Mouse (Mus musculus) hindbrain, embryonic 12.5 days (tissue): ENCODE results near the gene Slc4a2. TPM values are rescaled to one million over a fixed set of nuclear protein-coding genes. Genes with fewer than 3 reads are reported as not detected.
A peak's percentile ranks its signal among the peaks of the same experiment; 100 is the strongest.

ENCODE experiments used
- ATAC-seq: fragments of 200-750 bp; cut with Nextera tagmentation; 2 replicates; pipeline ENCODE4 v1.8.0; 2017; ENCODE audit warnings: moderate TSS enrichment; ENCODE audit not compliant: low FRiP score
- H3K27ac ChIP-seq: fragments of 300-500 bp; sonication (generic); 2 replicates; pipeline ENCODE4 v1.5.1; 2016; ENCODE audit warnings: mild to moderate bottlenecking
- H3K27me3 ChIP-seq: fragments of 300-500 bp; sonication (generic); 2 replicates; pipeline ENCODE4 v1.6.1; 2016; ENCODE audit warnings: mild to moderate bottlenecking
- H3K36me3 ChIP-seq: fragments of 300-500 bp; sonication (generic); 2 replicates; pipeline ENCODE4 v1.6.1; 2016; ENCODE audit warnings: mild to moderate bottlenecking
- H3K4me1 ChIP-seq: fragments of 300-500 bp; sonication (generic); 2 replicates; pipeline ENCODE4 v1.6.1; 2016
- H3K4me2 ChIP-seq: fragments of 300-500 bp; sonication (generic); replicated peaks from 2 replicates; pipeline ENCODE4 v1.6.1; 2016; ENCODE audit warnings: mild to moderate bottlenecking
- H3K4me3 ChIP-seq: fragments of 300-500 bp; sonication (generic); 2 replicates; pipeline ENCODE4 v1.5.1; 2016; ENCODE audit warnings: mild to moderate bottlenecking
- H3K9ac ChIP-seq: fragments of 300-500 bp; sonication (generic); 2 replicates; pipeline ENCODE4 v1.6.1; 2016; ENCODE audit warnings: mild to moderate bottlenecking, moderate library complexity
- H3K9me3 ChIP-seq: fragments of 300-500 bp; sonication (generic); replicated peaks from 2 replicates; pipeline ENCODE4 v1.6.1; 2016; ENCODE audit warnings: mild to moderate bottlenecking
- WGBS: fragments of 180-500 bp; shearing (Covaris S2); methylation state at CpG from one replicate; pipeline ENCODE4 v1.1.7; 2016; 5-methylcytosine and 5-hydroxymethylcytosine counted together
- polyA plus RNA-seq: library from polyadenylated mRNA; unstranded; fragments of >200 nt; fragmentation: Nextera tagmentation; extraction: Ambion mirVana; gene quantifications from 2 replicates; pipeline ENCODE4 v1.2.1, GENCODE M21; 2016

Slc4a2 gene
- polyA plus RNA-seq, 1 experiment from 2014 or later, result 38.1 TPM

GRCm38 (mm10) chr5:24453283-24453984 is 29.8 kb downstream of the Slc4a2 start:
- Histone ChIP-seq H3K27me3 (0 out of 2 replicates have a peak, but pooled peaks cover 3% of the 10 kb centered on the region), H3K4me1 (peaks cover 43% of the 10 kb centered on the region)
- WGBS, result 6% methylated on average over 5 of the region's 5 CpGs

GRCm38 (mm10) chr5:24453985-24454303 is 30.3 kb downstream of the Slc4a2 start:
- peak overlapping the region; percentile 95 for H3K4me3 ChIP-seq
- H3K9me3 ChIP-seq, result no peaks in the 10 kb centered on the region
- H3K36me3 ChIP-seq, result peaks cover 16% of the 10 kb centered on the region
- ATAC-seq, result no peak
- peaks cover 43% of the 10 kb centered on the region for H3K4me1 ChIP-seq
- H3K4me2 ChIP-seq, result peak overlapping the region; percentile 93
- H3K27me3 ChIP-seq, result 0 out of 2 replicates have a peak, but pooled peaks cover 3% of the 10 kb centered on the region
- 28% methylated on average over 2 of the region's 2 CpGs for WGBS
- H3K9ac ChIP-seq, result peak overlapping the region; percentile 99
- peak overlapping the region; percentile 95 for H3K27ac ChIP-seq

More at GRCm38 (mm10) chr5:24453283-24453984, 29.8 kb downstream of the Slc4a2 start:
- no peaks in the 10 kb centered on the region for H3K9me3 ChIP-seq
- H3K4me3 ChIP-seq, result peak overlapping the region; percentile 95
- peaks cover 12% of the 10 kb centered on the region for H3K36me3 ChIP-seq
- peak overlapping the region; percentile 99 for H3K9ac ChIP-seq
- H3K27ac ChIP-seq, result peak overlapping the region; percentile 95
- ATAC-seq, result peak; percentile 3; the same call in 1 of the 2 replicates
- peak overlapping the region; percentile 93 for H3K4me2 ChIP-seq

GRCm38 (mm10) chr5:24455076-24455475 is 31.4 kb downstream of the Slc4a2 start:
- WGBS, result 56% methylated on average over 3 of the region's 3 CpGs
- Histone ChIP-seq H3K4me3 (no peak overlapping the region), H3K4me2 (peak overlapping the region; percentile 93), H3K9ac (peak overlapping the region; percentile 99; the same call in 1 of the 2 replicates), H3K9me3 (no peaks in the 10 kb centered on the region), H3K36me3 (peaks cover 17% of the 10 kb centered on the region), H3K4me1 (peaks cover 43% of the 10 kb centered on the region), H3K27ac (peak overlapping the region; percentile 40), H3K27me3 (0 out of 2 replicates have a peak, but pooled peaks cover under 1% of the 10 kb centered on the region)
- no peak for ATAC-seq

GRCm38 (mm10) chr5:24455613-24456012 is 32.0 kb downstream of the Slc4a2 start:
- H3K9ac ChIP-seq, result peak overlapping the region; percentile 99
- peak overlapping the region; percentile 7 for H3K4me3 ChIP-seq
- H3K4me1 ChIP-seq, result peaks cover 43% of the 10 kb centered on the region
- peaks cover 19% of the 10 kb centered on the region for H3K36me3 ChIP-seq
- peak overlapping the region; percentile 93 for H3K4me2 ChIP-seq
- H3K27ac ChIP-seq, result peak overlapping the region; percentile 40
- no peaks in the 10 kb centered on the region for H3K27me3 ChIP-seq
- no peaks in the 10 kb centered on the region for H3K9me3 ChIP-seq
- WGBS, result 45% methylated on average over 7 of the region's 7 CpGs
- no peak for ATAC-seq

GRCm38 (mm10) chr5:24466762-24467161 is 43.1 kb downstream of the Slc4a2 start:
- ATAC-seq, result no peak
- Histone ChIP-seq H3K4me1 (peaks cover 27% of the 10 kb centered on the region), H3K4me2 (peak overlapping the region; percentile 14; the same call in 1 of the 2 replicates), H3K27me3 (no peaks in the 10 kb centered on the region; the same call in 1 of the 2 replicates), H3K36me3 (0 out of 2 replicates have a peak, but pooled peaks cover 2% of the 10 kb centered on the region), H3K9me3 (no peaks in the 10 kb centered on the region), H3K9ac (peak overlapping the region; percentile 41; the same call in 1 of the 2 replicates), H3K4me3 (no peak overlapping the region), H3K27ac (0 out of 2 replicates have a peak overlapping the region, but pooled peaks have one; percentile 44)
- WGBS, result 40% methylated on average over 12 of the region's 12 CpGs

- H3K4me1 ChIP-seq, result peaks cover 51% of the 10 kb centered on the region
- H3K9me3 ChIP-seq, result no peaks in the 10 kb centered on the region
- H3K36me3 ChIP-seq, result no peaks in the 10 kb centered on the region
- whole genome bisulfite sequencing, result 15% methylated on average over 5 of the region's 5 CpGs
- no peak overlapping the region for H3K4me2 ChIP-seq
- no peak overlapping the region for H3K27ac ChIP-seq
- no peak overlapping the region for H3K4me3 ChIP-seq
- no peak overlapping the region for H3K9ac ChIP-seq
- peaks cover 36% of the 10 kb centered on the region for H3K27me3 ChIP-seq
- ATAC-seq, result peak; percentile 49; the same call in 1 of the 2 replicates
Measured at GRCm38 (mm10) chr5:24470600-24470999, 47.0 kb downstream of the Slc4a2 start.

- Histone ChIP-seq H3K27ac (no peak overlapping the region), H3K27me3 (peaks cover 40% of the 10 kb centered on the region), H3K4me1 (peaks cover 41% of the 10 kb centered on the region), H3K36me3 (peaks cover 14% of the 10 kb centered on the region), H3K4me3 (no peak overlapping the region), H3K9me3 (no peaks in the 10 kb centered on the region), H3K4me2 (0 out of 2 replicates have a peak overlapping the region, but pooled peaks have one; percentile 5), H3K9ac (peak overlapping the region; percentile 9)
- ATAC-seq, result no peak
- 19% methylated on average over 7 of the region's 7 CpGs for WGBS
Measured at GRCm38 (mm10) chr5:24472884-24473619, 49.4 kb downstream of the Slc4a2 start.

- Histone ChIP-seq H3K36me3 (peaks cover 26% of the 10 kb centered on the region), H3K9me3 (no peaks in the 10 kb centered on the region), H3K4me1 (peaks cover 41% of the 10 kb centered on the region), H3K4me3 (peak overlapping the region; percentile 38), H3K9ac (peak overlapping the region; percentile 69), H3K27ac (no peak overlapping the region), H3K4me2 (peak overlapping the region; percentile 74), H3K27me3 (peaks cover 40% of the 10 kb centered on the region)
- no peak for ATAC-seq
- WGBS, result 1% methylated on average over 76 of the region's 77 CpGs
Measured at GRCm38 (mm10) chr5:24474025-24474722, 50.5 kb downstream of the Slc4a2 start.

- Histone ChIP-seq H3K4me2 (peak overlapping the region; percentile 74), H3K4me3 (peak overlapping the region; percentile 38), H3K27ac (no peak overlapping the region), H3K9ac (peak overlapping the region; percentile 69), H3K9me3 (no peaks in the 10 kb centered on the region), H3K36me3 (peaks cover 31% of the 10 kb centered on the region), H3K27me3 (peaks cover 40% of the 10 kb centered on the region), H3K4me1 (peaks cover 41% of the 10 kb centered on the region)
- WGBS, result 3% methylated on average over 58 of the region's 67 CpGs
- no peak for ATAC-seq
Measured at GRCm38 (mm10) chr5:24474723-24475261, 51.2 kb downstream of the Slc4a2 start.

- Histone ChIP-seq H3K27me3 (peaks cover 42% of the 10 kb centered on the region), H3K4me3 (no peak overlapping the region; the same call in 1 of the 2 replicates), H3K4me1 (peaks cover 48% of the 10 kb centered on the region), H3K9ac (peak overlapping the region; percentile 9; the same call in 1 of the 2 replicates), H3K9me3 (no peaks in the 10 kb centered on the region), H3K4me2 (no peak overlapping the region), H3K27ac (no peak overlapping the region), H3K36me3 (peaks cover 40% of the 10 kb centered on the region)
- 81% methylated on average over 6 of the region's 6 CpGs for WGBS
- no peak for ATAC-seq
Measured at GRCm38 (mm10) chr5:24475476-24476241, 52.0 kb downstream of the Slc4a2 start.

- Histone ChIP-seq H3K4me2 (no peak overlapping the region), H3K4me3 (no peak overlapping the region), H3K36me3 (peaks cover 53% of the 10 kb centered on the region), H3K27ac (no peak overlapping the region), H3K4me1 (peaks cover 63% of the 10 kb centered on the region), H3K9ac (no peak overlapping the region), H3K27me3 (peaks cover 33% of the 10 kb centered on the region), H3K9me3 (no peaks in the 10 kb centered on the region)
- no peak for ATAC-seq
- 87% methylated on average over 9 of the region's 9 CpGs for WGBS
Measured at GRCm38 (mm10) chr5:24477909-24478308, 54.3 kb downstream of the Slc4a2 start.
